Mouse (Mus musculus) heart, embryonic 15.5 days (tissue): ENCODE data around the gene Arhgap35. TPM values are rescaled to one million over a fixed set of nuclear protein-coding genes. Genes with fewer than 3 reads are reported as not detected.
"Not testable (repeated sequence)": the region's sequence is repeated elsewhere in the genome, so short reads cannot be mapped to it uniquely, and the experiment has no call there.

Source experiments
- ATAC-seq: fragments of 200-750 bp; cut with Nextera tagmentation; replicated peaks from 2 replicates; pipeline ENCODE4 v1.8.0; 2017; ENCODE audit warnings: low read depth, moderate TSS enrichment; ENCODE audit not compliant: insufficient number of reproducible peaks, insufficient read depth, low FRiP score
- H3K27ac ChIP-seq: fragments of 300-500 bp; sonication (generic); 2 replicates; pipeline ENCODE4 v1.5.1; 2015; ENCODE audit warnings: mild to moderate bottlenecking, inconsistent platforms
- H3K27me3 ChIP-seq: fragments of 300-500 bp; sonication (generic); 2 replicates; pipeline ENCODE4 v1.6.1; 2015; ENCODE audit warnings: inconsistent platforms
- H3K36me3 ChIP-seq: fragments of 300-500 bp; sonication (generic); 2 replicates; pipeline ENCODE4 v1.6.1; 2015; ENCODE audit warnings: mild to moderate bottlenecking, inconsistent platforms
- H3K4me1 ChIP-seq: fragments of 300-500 bp; sonication (generic); replicated peaks from 2 replicates; pipeline ENCODE4 v1.6.1; 2015; ENCODE audit warnings: inconsistent platforms
- H3K4me2 ChIP-seq: fragments of 300-500 bp; sonication (generic); 2 replicates; pipeline ENCODE4 v1.6.1; 2015; ENCODE audit warnings: inconsistent platforms, mild to moderate bottlenecking, moderate library complexity
- H3K4me3 ChIP-seq: fragments of 300-500 bp; sonication (generic); 2 replicates; pipeline ENCODE4 v1.5.1; 2015; ENCODE audit warnings: mild to moderate bottlenecking, inconsistent platforms
- H3K9ac ChIP-seq: fragments of 300-500 bp; sonication (generic); 2 replicates; pipeline ENCODE4 v1.6.1; 2015; ENCODE audit warnings: mild to moderate bottlenecking, inconsistent platforms
- H3K9me3 ChIP-seq: fragments of 300-500 bp; sonication (generic); replicated peaks from 2 replicates; pipeline ENCODE4 v1.6.1; 2016; ENCODE audit warnings: inconsistent platforms
- WGBS: fragments of 180-500 bp; shearing (Covaris S2); methylation state at CpG from one replicate; pipeline ENCODE4 v1.1.7; 2015; ENCODE audit warnings: mixed read lengths; 5-methylcytosine and 5-hydroxymethylcytosine counted together
- polyA plus RNA-seq: library from polyadenylated mRNA; unstranded; fragments of >200 nt; fragmentation: Nextera tagmentation; extraction: Ambion mirVana; gene quantifications from 2 replicates; pipeline ENCODE4 v1.2.1, GENCODE M21; 2015

Gene Arhgap35
- 12.6 and 15.6 TPM in 2 replicates for polyA plus RNA-seq

GRCm38 (mm10) chr7:16614888-16615715 lies at the start of gene Arhgap35:
Arhgap35 (minus strand) TSS chr7:16614993.
- H3K4me2 ChIP-seq, result peak within 1 kb of the TSS; percentile 82
- H3K36me3 ChIP-seq, result no peaks in the 10 kb centered on the region
- H3K27ac ChIP-seq, result peak within 1 kb of the TSS; percentile 100
- peak; percentile 96 for ATAC-seq
- peak within 1 kb of the TSS; percentile 98 for H3K9ac ChIP-seq
- H3K27me3 ChIP-seq, result no peaks in the 10 kb centered on the region
- peak within 1 kb of the TSS; percentile 95 for H3K4me3 ChIP-seq
- no peaks in the 10 kb centered on the region for H3K9me3 ChIP-seq
- WGBS, result under 1% methylated on average over 78 of the region's 78 CpGs
- H3K4me1 ChIP-seq, result peaks cover 58% of the 10 kb centered on the region

GRCm38 (mm10) chr7:16644260-16644659 lies 29.5 kb upstream of the Arhgap35 start:
- no peak overlapping the region for H3K9ac ChIP-seq
- H3K9me3 ChIP-seq, result 0 out of 2 replicates have a peak, but pooled peaks cover 3% of the 10 kb centered on the region
- no peak overlapping the region for H3K4me3 ChIP-seq
- 78% methylated on average over 12 of the region's 12 CpGs for WGBS
- H3K4me2 ChIP-seq, result no peak overlapping the region
- no peak overlapping the region for H3K27ac ChIP-seq
- H3K4me1 ChIP-seq, result peaks cover 4% of the 10 kb centered on the region
- H3K36me3 ChIP-seq, result no peaks in the 10 kb centered on the region
- ATAC-seq, result no peak
- no peaks in the 10 kb centered on the region for H3K27me3 ChIP-seq

GRCm38 (mm10) chr7:16643106-16643505 lies 28.3 kb upstream of the Arhgap35 start:
- H3K4me3 ChIP-seq, H3K27ac ChIP-seq, H3K27me3 ChIP-seq, H3K9me3 ChIP-seq, H3K9ac ChIP-seq, H3K36me3 ChIP-seq, H3K4me2 ChIP-seq: not testable (repeated sequence)
- WGBS, result 24% methylated on average over 3 of the region's 4 CpGs
- peak; percentile 21; the same call in 1 of the 2 replicates for ATAC-seq
- H3K4me1 ChIP-seq, result peaks cover 16% of the 10 kb centered on the region

GRCm38 (mm10) chr7:16639028-16639427 lies 24.2 kb upstream of the Arhgap35 start:
- H3K4me2 ChIP-seq, result no peak overlapping the region
- peak overlapping the region; percentile 66 for H3K27ac ChIP-seq
- H3K9me3 ChIP-seq, result 0 out of 2 replicates have a peak, but pooled peaks cover 3% of the 10 kb centered on the region
- WGBS, result 24% methylated on average over 3 of the region's 3 CpGs
- no peak overlapping the region for H3K4me3 ChIP-seq
- ATAC-seq, result peak; percentile 69
- H3K27me3 ChIP-seq, result no peaks in the 10 kb centered on the region
- H3K36me3 ChIP-seq, result no peaks in the 10 kb centered on the region
- peaks cover 16% of the 10 kb centered on the region for H3K4me1 ChIP-seq
- no peak overlapping the region for H3K9ac ChIP-seq

GRCm38 (mm10) chr7:16635116-16635515 lies 20.3 kb upstream of the Arhgap35 start:
- Histone ChIP-seq H3K4me3 (no peak overlapping the region), H3K9me3 (0 out of 2 replicates have a peak, but pooled peaks cover 2% of the 10 kb centered on the region), H3K4me2 (no peak overlapping the region), H3K36me3 (no peaks in the 10 kb centered on the region), H3K27ac (no peak overlapping the region), H3K9ac (no peak overlapping the region), H3K4me1 (peaks cover 16% of the 10 kb centered on the region), H3K27me3 (no peaks in the 10 kb centered on the region)
- no peak for ATAC-seq
- WGBS, result 52% methylated on average over 3 of the region's 3 CpGs

- ATAC-seq, H3K4me3 ChIP-seq, H3K27me3 ChIP-seq, H3K4me1 ChIP-seq, H3K9me3 ChIP-seq, H3K9ac ChIP-seq, H3K4me2 ChIP-seq, H3K27ac ChIP-seq, H3K36me3 ChIP-seq: not testable (repeated sequence)
- WGBS, result 18% methylated on average over 10 of the region's 10 CpGs
These were observed 19.1 kb upstream of the Arhgap35 start for GRCm38 (mm10) chr7:16633913-16634312.

- Histone ChIP-seq H3K27ac (no peak overlapping the region), H3K9ac (no peak overlapping the region), H3K4me3 (no peak overlapping the region), H3K9me3 (no peaks in the 10 kb centered on the region), H3K36me3 (no peaks in the 10 kb centered on the region), H3K4me1 (no peaks in the 10 kb centered on the region), H3K27me3 (no peaks in the 10 kb centered on the region), H3K4me2 (no peak overlapping the region)
- 68% methylated on average over 4 of the region's 4 CpGs for WGBS
- ATAC-seq, result no peak
These were observed 17.1 kb upstream of the Arhgap35 start for GRCm38 (mm10) chr7:16631932-16632331.

- Histone ChIP-seq H3K36me3 (no peaks in the 10 kb centered on the region), H3K4me3 (no peak overlapping the region), H3K4me1 (no peaks in the 10 kb centered on the region), H3K9me3 (no peaks in the 10 kb centered on the region), H3K27ac (no peak overlapping the region), H3K4me2 (no peak overlapping the region), H3K9ac (no peak overlapping the region), H3K27me3 (no peaks in the 10 kb centered on the region)
- 77% methylated on average over 4 of the region's 4 CpGs for WGBS
- ATAC-seq, result no peak
These were observed 16.2 kb upstream of the Arhgap35 start for GRCm38 (mm10) chr7:16631025-16631424.

- 12% methylated on average over 10 of the region's 10 CpGs for WGBS
- no peak for ATAC-seq
These were observed 15.0 kb upstream of the Arhgap35 start for GRCm38 (mm10) chr7:16629598-16630296.

GRCm38 (mm10) chr7:16628096-16628771 lies 13.4 kb upstream of the Arhgap35 start:
- peak; percentile 64; the same call in 1 of the 2 replicates for ATAC-seq
- WGBS, result 29% methylated on average over 12 of the region's 12 CpGs
- Histone ChIP-seq H3K36me3 (no peaks in the 10 kb centered on the region), H3K4me3 (no peak overlapping the region), H3K4me2 (no peak overlapping the region), H3K9ac (no peak overlapping the region), H3K4me1 (0 out of 2 replicates have a peak, but pooled peaks cover 3% of the 10 kb centered on the region), H3K27me3 (no peaks in the 10 kb centered on the region), H3K27ac (no peak overlapping the region), H3K9me3 (no peaks in the 10 kb centered on the region)

More at GRCm38 (mm10) chr7:16629598-16630296, 15.0 kb upstream of the Arhgap35 start:
- no peaks in the 10 kb centered on the region for H3K36me3 ChIP-seq
- no peaks in the 10 kb centered on the region for H3K27me3 ChIP-seq
- no peak overlapping the region for H3K4me3 ChIP-seq
- H3K4me2 ChIP-seq, result no peak overlapping the region
- no peak overlapping the region for H3K27ac ChIP-seq
- H3K9ac ChIP-seq, result no peak overlapping the region
- H3K4me1 ChIP-seq, result no peaks in the 10 kb centered on the region
- no peaks in the 10 kb centered on the region for H3K9me3 ChIP-seq

- Histone ChIP-seq H3K27me3 (no peaks in the 10 kb centered on the region), H3K9me3 (no peaks in the 10 kb centered on the region), H3K4me1 (peaks cover 11% of the 10 kb centered on the region; the same call in 1 of the 2 replicates), H3K36me3 (no peaks in the 10 kb centered on the region), H3K9ac (no peak overlapping the region), H3K27ac (no peak overlapping the region), H3K4me3 (no peak overlapping the region), H3K4me2 (no peak overlapping the region)
- no peak for ATAC-seq
These were observed 8.9 kb upstream of the Arhgap35 start for GRCm38 (mm10) chr7:16623687-16624086.
